Mouse (Mus musculus) thymus, adult 2 months (tissue): ENCODE data around the gene Osbpl9.

Source experiments
- CTCF ChIP-seq: fragments of 200-500 bp; IDR thresholded peaks from 2 replicates; pipeline ENCODE4 v1.5.1; 2012; ENCODE audit warnings: mild to moderate bottlenecking, control low read depth, low read length, moderate library complexity, borderline replicate concordance; ENCODE audit not compliant: control insufficient read depth, poor library complexity, insufficient read depth; ENCODE audit errors: extremely low read depth
- POLR2A ChIP-seq: fragments of 200-500 bp; IDR thresholded peaks from 2 replicates; pipeline ENCODE4 v1.6.1; 2012; ENCODE audit warnings: mild to moderate bottlenecking, low read length, control low read depth, moderate library complexity; ENCODE audit not compliant: control insufficient read depth, poor library complexity, insufficient read depth; ENCODE audit errors: extremely low read depth

- TF ChIP-seq POLR2A (no peak), CTCF (no peak)
These were observed 82.4 kb downstream of the Osbpl9 start for GRCm38 (mm10) chr4:109119641-109120125.
